Mouse (Mus musculus) forebrain, embryonic 15.5 days (tissue): ENCODE measurements around the gene Tle3. TPM values are rescaled to one million over a fixed set of nuclear protein-coding genes. Genes with fewer than 3 reads are reported as not detected.

Experiments
- ATAC-seq: fragments of 200-750 bp; cut with Nextera tagmentation; replicated peaks from 2 replicates; pipeline ENCODE4 v1.8.0; 2017; ENCODE audit warnings: mild to moderate bottlenecking, moderate TSS enrichment, moderate library complexity
- H3K27ac ChIP-seq: fragments of 300-500 bp; sonication (generic); replicated peaks from 2 replicates; pipeline ENCODE4 v1.5.1; 2015; ENCODE audit warnings: mild to moderate bottlenecking, inconsistent platforms
- H3K27me3 ChIP-seq: fragments of 300-500 bp; sonication (generic); 2 replicates; pipeline ENCODE4 v1.6.1; 2015; ENCODE audit warnings: inconsistent platforms
- H3K36me3 ChIP-seq: fragments of 300-500 bp; sonication (generic); 2 replicates; pipeline ENCODE4 v1.6.1; 2015; ENCODE audit warnings: mild to moderate bottlenecking, inconsistent platforms
- H3K4me1 ChIP-seq: fragments of 300-500 bp; sonication (generic); 2 replicates; pipeline ENCODE4 v1.6.1; 2015; ENCODE audit warnings: inconsistent platforms
- H3K4me2 ChIP-seq: fragments of 300-500 bp; sonication (generic); replicated peaks from 2 replicates; pipeline ENCODE4 v1.6.1; 2015; ENCODE audit warnings: mild to moderate bottlenecking, inconsistent platforms
- H3K4me3 ChIP-seq: fragments of 300-500 bp; sonication (generic); 2 replicates; pipeline ENCODE4 v1.5.1; 2015; ENCODE audit warnings: mild to moderate bottlenecking, inconsistent platforms
- H3K9ac ChIP-seq: fragments of 300-500 bp; sonication (generic); replicated peaks from 2 replicates; pipeline ENCODE4 v1.6.1; 2015; ENCODE audit warnings: mild to moderate bottlenecking, inconsistent platforms
- H3K9me3 ChIP-seq: fragments of 300-500 bp; sonication (generic); 2 replicates; pipeline ENCODE4 v1.6.1; 2016; ENCODE audit warnings: inconsistent platforms
- WGBS: fragments of 180-500 bp; shearing (Covaris S2); methylation state at CpG from one replicate; pipeline ENCODE4 v1.1.7; 2015; ENCODE audit warnings: mixed read lengths; 5-methylcytosine and 5-hydroxymethylcytosine counted together
- polyA plus RNA-seq: library from polyadenylated mRNA; unstranded; fragments of >200 nt; fragmentation: Nextera tagmentation; extraction: Ambion mirVana; gene quantifications from 2 replicates; pipeline ENCODE4 v1.2.1, GENCODE M21; 2015

The Tle3 gene
- polyA plus RNA-seq, 1 experiment from 2014 or later: 40.9 TPM

GRCm38 (mm10) chr9:61372510-61372975 lies 377 bp downstream of the Tle3 start:
- Histone ChIP-seq H3K36me3 (no peaks in the 10 kb centered on the region), H3K9me3 (no peaks in the 10 kb centered on the region), H3K27ac (peak overlapping the region; percentile 96), H3K4me3 (peak overlapping the region; percentile 89), H3K4me2 (peak overlapping the region; percentile 69), H3K4me1 (peaks cover 67% of the 10 kb centered on the region), H3K9ac (peak overlapping the region; percentile 98), H3K27me3 (no peaks in the 10 kb centered on the region)
- peak; percentile 18 for ATAC-seq
- under 1% methylated on average over 42 of the region's 42 CpGs for WGBS

- H3K27ac ChIP-seq: peak overlapping the region; percentile 96
- peak overlapping the region; percentile 89 for H3K4me3 ChIP-seq
- peak overlapping the region; percentile 69 for H3K4me2 ChIP-seq
- H3K4me1 ChIP-seq: peaks cover 69% of the 10 kb centered on the region
- WGBS: under 1% methylated on average over 61 of the region's 66 CpGs
- H3K9me3 ChIP-seq: no peaks in the 10 kb centered on the region
- no peaks in the 10 kb centered on the region for H3K36me3 ChIP-seq
- H3K27me3 ChIP-seq: no peaks in the 10 kb centered on the region
- peak overlapping the region; percentile 98 for H3K9ac ChIP-seq
- no peak for ATAC-seq
These were observed 939 bp downstream of the Tle3 start for GRCm38 (mm10) chr9:61372976-61373633.

GRCm38 (mm10) chr9:61373634-61373941 lies 1.4 kb downstream of the Tle3 start:
- H3K4me1 ChIP-seq: peaks cover 69% of the 10 kb centered on the region
- WGBS: under 1% methylated on average over 23 of the region's 23 CpGs
- no peak for ATAC-seq

GRCm38 (mm10) chr9:61373942-61374900 lies 2.1 kb downstream of the Tle3 start:
- peak overlapping the region; percentile 98 for H3K9ac ChIP-seq
- H3K4me3 ChIP-seq: peak overlapping the region; percentile 89
- no peaks in the 10 kb centered on the region for H3K27me3 ChIP-seq
- H3K4me1 ChIP-seq: peaks cover 69% of the 10 kb centered on the region
- H3K9me3 ChIP-seq: no peaks in the 10 kb centered on the region
- no peak for ATAC-seq
- H3K36me3 ChIP-seq: no peaks in the 10 kb centered on the region
- H3K4me2 ChIP-seq: peak overlapping the region; percentile 69
- peak overlapping the region; percentile 96 for H3K27ac ChIP-seq
- WGBS: under 1% methylated on average over 49 of the region's 51 CpGs

More at GRCm38 (mm10) chr9:61373634-61373941, 1.4 kb downstream of the Tle3 start:
- peak overlapping the region; percentile 98 for H3K9ac ChIP-seq
- H3K9me3 ChIP-seq: no peaks in the 10 kb centered on the region
- no peaks in the 10 kb centered on the region for H3K27me3 ChIP-seq
- no peaks in the 10 kb centered on the region for H3K36me3 ChIP-seq
- peak overlapping the region; percentile 89 for H3K4me3 ChIP-seq
- peak overlapping the region; percentile 96 for H3K27ac ChIP-seq
- H3K4me2 ChIP-seq: peak overlapping the region; percentile 69

- Histone ChIP-seq H3K27ac (no peak overlapping the region), H3K9ac (peak overlapping the region; percentile 98), H3K27me3 (no peaks in the 10 kb centered on the region), H3K4me1 (peaks cover 69% of the 10 kb centered on the region), H3K36me3 (no peaks in the 10 kb centered on the region), H3K4me2 (peak overlapping the region; percentile 69), H3K4me3 (peak overlapping the region; percentile 89), H3K9me3 (no peaks in the 10 kb centered on the region)
- WGBS: 7% methylated on average over 5 of the region's 5 CpGs
- no peak for ATAC-seq
These were observed 2.8 kb downstream of the Tle3 start for GRCm38 (mm10) chr9:61375002-61375401.

- ATAC-seq: no peak
- WGBS: 16% methylated on average over 11 of the region's 11 CpGs
These were observed 3.8 kb downstream of the Tle3 start for GRCm38 (mm10) chr9:61375802-61376561.

GRCm38 (mm10) chr9:61376650-61377049 lies 4.5 kb downstream of the Tle3 start:
- Histone ChIP-seq H3K27me3 (no peaks in the 10 kb centered on the region), H3K4me2 (peak overlapping the region; percentile 69), H3K9ac (peak overlapping the region; percentile 34), H3K9me3 (no peaks in the 10 kb centered on the region), H3K36me3 (no peaks in the 10 kb centered on the region), H3K27ac (0 out of 2 replicates have a peak overlapping the region, but pooled peaks have one; percentile 12), H3K4me3 (peak overlapping the region; percentile 89), H3K4me1 (peaks cover 76% of the 10 kb centered on the region)
- no peak for ATAC-seq
- 24% methylated on average over 3 of the region's 3 CpGs for WGBS

More at GRCm38 (mm10) chr9:61375802-61376561, 3.8 kb downstream of the Tle3 start:
- Histone ChIP-seq H3K4me3 (peak overlapping the region; percentile 89), H3K27ac (0 out of 2 replicates have a peak overlapping the region, but pooled peaks have one; percentile 16), H3K4me1 (peaks cover 76% of the 10 kb centered on the region), H3K36me3 (no peaks in the 10 kb centered on the region), H3K27me3 (no peaks in the 10 kb centered on the region), H3K9me3 (no peaks in the 10 kb centered on the region), H3K4me2 (peak overlapping the region; percentile 69), H3K9ac (peak overlapping the region; percentile 34)

- Histone ChIP-seq H3K27me3 (no peaks in the 10 kb centered on the region), H3K4me2 (peak overlapping the region; percentile 69), H3K27ac (peak overlapping the region; percentile 66), H3K4me3 (peak overlapping the region; percentile 89), H3K36me3 (no peaks in the 10 kb centered on the region), H3K9me3 (no peaks in the 10 kb centered on the region), H3K4me1 (peaks cover 85% of the 10 kb centered on the region), H3K9ac (peak overlapping the region; percentile 34)
- 9% methylated on average over 9 of the region's 9 CpGs for WGBS
- ATAC-seq: no peak
These were observed 5.7 kb downstream of the Tle3 start for GRCm38 (mm10) chr9:61377706-61378479.

- H3K27me3 ChIP-seq: no peaks in the 10 kb centered on the region
- 24% methylated on average over 8 of the region's 8 CpGs for WGBS
- H3K9ac ChIP-seq: no peak overlapping the region
- H3K4me3 ChIP-seq: no peak overlapping the region
- peak overlapping the region; percentile 12; the same call in 1 of the 2 replicates for H3K27ac ChIP-seq
- H3K9me3 ChIP-seq: no peaks in the 10 kb centered on the region
- ATAC-seq: no peak
- no peaks in the 10 kb centered on the region for H3K36me3 ChIP-seq
- peaks cover 91% of the 10 kb centered on the region for H3K4me1 ChIP-seq
- peak overlapping the region; percentile 69 for H3K4me2 ChIP-seq
These were observed 6.3 kb downstream of the Tle3 start for GRCm38 (mm10) chr9:61378516-61378915.

GRCm38 (mm10) chr9:61379016-61379634 lies 7.0 kb downstream of the Tle3 start:
- no peak for ATAC-seq
- Histone ChIP-seq H3K4me1 (peaks cover 97% of the 10 kb centered on the region), H3K27me3 (no peaks in the 10 kb centered on the region), H3K27ac (no peak overlapping the region), H3K4me3 (no peak overlapping the region), H3K9ac (no peak overlapping the region), H3K36me3 (no peaks in the 10 kb centered on the region), H3K9me3 (no peaks in the 10 kb centered on the region), H3K4me2 (no peak overlapping the region)
- 49% methylated on average over 11 of the region's 11 CpGs for WGBS
